Mouse (Mus musculus): ENCODE measurements around the gene Ccm2.
A peak's percentile ranks its signal among the peaks of the same experiment; 100 is the strongest.

Gene Ccm2

DNA sequence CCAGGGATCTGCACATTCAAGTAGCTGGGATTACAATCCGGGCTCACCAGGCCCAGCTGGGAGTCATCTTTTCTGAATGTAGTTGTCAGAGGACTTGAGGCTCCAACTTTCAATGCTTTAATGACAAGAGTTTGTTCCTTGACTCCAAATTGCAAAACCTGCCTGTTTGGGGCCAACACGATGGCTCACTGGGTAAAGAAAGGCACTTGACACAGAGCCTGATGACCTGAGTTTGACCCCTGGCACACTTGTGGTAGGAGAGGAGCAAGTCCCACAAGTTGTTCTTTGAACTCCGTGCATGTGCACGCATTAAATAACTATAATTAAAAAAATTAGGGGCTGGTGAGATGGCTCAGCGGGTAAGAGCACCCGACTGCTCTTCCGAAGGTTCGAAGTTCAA lies 16.7 kb upstream of the Ccm2 start:
- no peak for DNase-seq (ENCODE audit: low spot score)

DNA sequence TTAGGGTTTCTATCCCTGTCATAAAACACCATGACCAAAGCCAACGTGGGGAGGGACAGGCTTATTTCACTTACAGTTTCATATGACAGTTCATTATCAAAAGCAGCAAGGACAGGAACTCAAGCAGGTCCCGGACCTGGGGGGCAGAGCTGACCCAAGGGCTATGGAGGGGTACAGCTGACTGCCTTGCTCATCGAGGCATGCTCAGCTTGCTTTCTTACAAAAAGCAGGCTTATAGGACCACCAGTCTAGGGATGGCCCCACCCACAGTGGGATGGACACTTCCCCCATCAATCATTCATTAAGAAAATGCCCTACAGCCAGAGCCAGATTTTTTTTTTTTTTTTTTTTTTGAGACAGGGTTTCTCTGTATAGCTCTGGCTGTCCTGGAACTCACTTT lies 15.9 kb upstream of the Ccm2 start:
- no peak for DNase-seq (ENCODE audit: low spot score)

DNA sequence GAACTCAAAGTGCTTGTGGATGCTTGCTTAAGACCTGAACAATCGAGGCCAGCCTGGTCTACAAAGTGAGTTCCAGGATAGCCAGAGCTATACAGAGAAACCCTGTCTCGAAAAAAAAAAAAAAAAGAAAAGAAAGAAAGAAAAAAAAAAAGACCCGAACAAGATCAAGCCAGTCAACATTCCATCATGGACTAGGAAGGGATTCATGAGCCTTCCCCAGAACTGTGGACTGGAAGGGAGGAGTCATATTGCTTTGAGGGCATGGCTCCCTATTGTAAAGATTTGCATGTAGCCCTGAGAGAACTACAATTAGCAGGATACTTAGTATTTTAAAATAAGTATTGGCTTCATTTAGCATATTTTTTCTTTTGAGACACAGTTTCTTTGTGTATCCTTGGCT lies 2.0 kb upstream of the Ccm2 start:
- no peak for DNase-seq (ENCODE audit: low spot score)

DNA sequence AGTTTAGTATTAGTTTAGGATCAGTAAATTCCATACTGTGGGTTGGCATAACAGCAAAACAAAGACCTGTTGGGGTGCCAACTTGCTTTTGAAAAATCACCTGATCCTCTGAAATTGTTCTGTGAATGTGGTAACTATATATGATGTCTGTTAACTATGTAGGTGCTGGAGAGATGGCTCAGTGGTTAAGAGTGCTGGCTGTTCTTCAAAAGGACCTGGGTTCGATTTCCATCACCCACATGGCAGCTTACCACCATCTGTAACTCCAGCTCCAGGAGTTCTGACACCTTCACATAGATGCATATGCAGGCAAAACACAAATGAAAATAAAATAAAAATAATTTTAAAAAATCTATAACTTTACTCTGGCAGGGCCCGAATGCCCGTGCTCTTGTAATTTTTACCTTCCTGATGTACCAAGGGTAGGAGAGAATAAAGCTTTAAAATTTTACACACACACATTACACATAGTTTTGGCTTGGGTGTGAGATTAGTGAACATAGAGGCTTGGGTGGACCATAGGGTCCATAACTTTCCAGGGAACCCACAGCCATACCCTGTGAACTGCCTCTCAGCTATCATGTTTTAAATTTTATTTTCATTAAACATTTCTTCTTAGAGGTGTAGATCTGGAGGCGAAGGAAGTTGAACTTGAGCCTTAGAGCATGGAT lies 1.4 kb upstream of the Ccm2 start:
- DNase-seq (ENCODE audit: low spot score): no peak

DNA sequence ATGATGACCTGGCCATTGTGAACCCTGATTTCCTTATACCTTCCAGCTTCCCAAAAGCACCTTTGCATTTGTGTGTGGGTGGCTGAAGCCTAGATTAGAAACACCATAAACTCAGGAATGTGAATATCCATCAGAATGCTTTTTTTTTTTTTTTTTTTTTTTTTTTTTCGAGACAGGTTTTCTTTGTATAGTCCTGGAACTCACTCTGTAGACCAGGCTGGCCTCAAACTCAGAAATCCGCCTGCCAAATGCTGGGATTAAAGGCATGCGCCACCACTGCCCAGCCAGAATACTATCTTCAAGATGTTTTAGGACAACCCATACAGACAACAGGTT lies 862 bp upstream of the Ccm2 start:
- no peak for DNase-seq (ENCODE audit: low spot score)

DNA sequence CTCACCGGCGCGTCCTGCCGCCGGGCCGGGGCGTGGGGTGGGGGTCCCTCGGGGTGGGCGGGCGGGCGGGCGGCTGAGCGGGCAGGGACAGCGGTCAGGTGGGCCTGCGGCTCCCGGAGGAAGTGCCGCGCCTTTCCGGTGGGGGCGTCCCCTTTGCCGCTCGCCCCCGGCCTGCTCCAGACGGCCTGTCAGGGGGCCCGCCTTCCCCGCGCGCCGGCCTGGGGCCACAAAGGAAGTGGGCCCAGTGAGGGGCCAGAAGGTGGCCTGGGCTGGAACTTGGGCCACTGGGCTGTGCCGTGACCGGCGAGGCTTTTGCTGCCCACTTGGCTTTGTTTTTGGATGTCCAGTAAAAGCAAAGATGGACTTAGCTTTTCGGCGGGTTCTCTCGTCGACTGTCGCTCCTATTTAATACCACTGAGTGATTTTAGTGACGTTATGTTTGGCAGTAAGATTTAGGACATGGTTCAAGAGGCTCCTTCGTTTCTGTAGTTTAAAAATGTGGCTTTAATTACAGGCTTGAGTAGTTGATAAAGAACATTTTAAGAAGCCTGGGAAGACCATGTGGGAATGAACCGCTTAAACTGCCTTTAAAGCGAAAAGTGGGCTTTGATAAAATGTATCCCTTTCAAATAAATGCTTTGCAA lies 472 bp downstream of the Ccm2 start:
- peak; percentile 47 for DNase-seq (ENCODE audit: low spot score)

DNA sequence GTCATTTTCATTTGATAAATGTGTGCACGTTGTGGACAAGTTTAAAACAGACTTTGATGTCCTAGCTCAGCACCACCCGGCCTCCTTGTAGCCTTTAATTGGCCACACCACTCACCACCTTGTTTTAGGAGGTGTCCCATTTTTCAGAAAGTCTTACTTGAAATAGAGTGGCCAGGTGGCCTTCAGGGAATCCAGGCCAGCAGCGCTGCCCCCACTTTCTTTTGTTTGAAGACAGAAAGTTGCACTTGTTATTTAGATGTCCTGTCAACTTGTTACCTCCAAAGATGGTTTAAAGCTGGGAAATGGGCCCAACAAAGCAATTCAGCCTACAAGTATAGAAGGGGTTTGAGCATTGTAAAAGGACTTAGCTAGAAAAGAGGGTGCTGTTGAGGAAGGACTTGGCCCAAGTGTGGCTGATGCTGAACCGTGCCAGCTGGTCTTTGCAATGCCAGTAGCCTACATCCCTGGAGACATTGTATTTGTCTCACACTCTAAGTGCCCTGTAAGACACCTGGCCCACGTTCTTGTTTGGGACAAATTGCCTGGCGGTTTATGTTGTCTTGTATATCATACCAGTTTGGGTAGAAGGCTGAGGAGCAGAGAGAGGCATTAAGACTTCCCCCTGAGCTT lies 1.1 kb downstream of the Ccm2 start:
- DNase-seq (ENCODE audit: low spot score): no peak

DNA sequence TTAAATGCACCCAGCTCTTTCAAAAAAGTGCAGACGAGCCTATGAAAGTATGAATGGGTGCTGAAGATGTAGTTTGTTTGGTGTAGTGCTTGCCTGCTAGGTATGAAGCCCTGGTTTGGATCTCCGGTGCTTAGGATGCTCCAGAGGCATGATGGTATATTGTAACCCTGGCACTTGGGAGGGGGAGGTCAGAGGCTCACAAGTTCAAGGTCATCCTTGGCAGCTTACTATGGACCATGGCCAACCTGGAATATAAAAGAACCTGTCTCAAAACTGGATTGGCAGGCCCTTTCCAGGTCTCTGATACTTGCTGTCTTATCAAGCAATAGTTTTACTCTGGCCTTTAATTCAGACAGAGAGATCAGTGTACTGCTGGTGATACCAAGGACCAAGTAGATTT lies 3.1 kb downstream of the Ccm2 start:
- no peak for DNase-seq (ENCODE audit: low spot score)

DNA sequence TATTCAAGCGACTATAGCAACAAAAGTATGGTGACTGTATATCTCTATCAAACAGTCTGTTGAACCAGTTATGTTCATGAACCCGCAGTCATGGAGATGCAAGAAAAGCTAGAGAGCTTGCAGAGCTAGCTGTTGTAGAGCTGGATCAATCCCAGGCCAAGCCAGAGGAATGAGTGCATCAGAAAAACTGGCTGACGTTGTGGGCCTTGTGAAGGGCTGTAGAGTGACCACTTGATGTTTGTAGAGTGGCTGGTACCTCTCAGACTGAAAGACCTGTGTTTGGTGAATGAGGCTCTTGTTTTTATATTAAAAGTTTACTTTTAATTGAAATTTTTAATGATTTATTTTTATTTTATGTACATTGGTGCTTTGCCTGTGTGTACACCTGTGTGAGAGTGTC lies 3.5 kb downstream of the Ccm2 start:
- DNase-seq (ENCODE audit: low spot score): no peak

DNA sequence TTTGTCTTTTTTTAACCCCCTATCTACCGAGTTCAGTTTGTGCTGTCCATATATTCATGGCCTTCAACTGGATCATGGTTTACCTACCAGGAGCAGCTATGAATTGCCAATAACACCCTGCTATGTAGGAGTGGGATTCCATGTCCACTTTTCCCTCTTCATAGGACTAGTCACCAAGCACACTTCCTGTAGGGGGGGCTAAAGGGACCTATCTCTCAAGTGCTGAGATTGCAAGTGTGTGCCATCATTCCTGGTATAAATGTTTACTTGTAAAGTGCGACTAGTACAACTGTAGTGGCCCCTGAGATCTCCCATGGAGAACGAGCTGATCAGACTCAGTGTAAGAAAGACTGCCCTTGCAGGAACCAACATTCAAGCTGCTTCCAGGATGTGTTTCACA lies 11.5 kb downstream of the Ccm2 start:
- DNase-seq (ENCODE audit: low spot score): no peak

DNA sequence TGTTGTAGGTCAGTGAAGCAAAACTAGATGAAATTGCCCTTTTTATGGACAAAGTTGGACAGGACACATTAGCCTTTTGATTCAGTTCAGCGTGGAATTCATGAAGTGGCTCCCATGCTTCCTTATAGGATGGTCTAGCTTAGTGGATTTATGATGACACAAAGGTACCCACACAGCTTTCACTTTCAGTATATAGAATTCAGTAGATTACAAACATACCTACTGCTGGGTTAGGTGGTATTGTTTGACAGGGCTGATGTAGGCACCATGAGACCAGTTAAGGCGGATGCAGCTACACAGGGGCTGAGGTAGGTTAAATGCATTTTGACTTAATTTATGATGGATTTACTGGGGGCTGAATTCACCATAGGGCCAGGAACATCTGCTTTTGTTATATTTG lies 13.3 kb downstream of the Ccm2 start:
- DNase-seq (ENCODE audit: low spot score): no peak

DNA sequence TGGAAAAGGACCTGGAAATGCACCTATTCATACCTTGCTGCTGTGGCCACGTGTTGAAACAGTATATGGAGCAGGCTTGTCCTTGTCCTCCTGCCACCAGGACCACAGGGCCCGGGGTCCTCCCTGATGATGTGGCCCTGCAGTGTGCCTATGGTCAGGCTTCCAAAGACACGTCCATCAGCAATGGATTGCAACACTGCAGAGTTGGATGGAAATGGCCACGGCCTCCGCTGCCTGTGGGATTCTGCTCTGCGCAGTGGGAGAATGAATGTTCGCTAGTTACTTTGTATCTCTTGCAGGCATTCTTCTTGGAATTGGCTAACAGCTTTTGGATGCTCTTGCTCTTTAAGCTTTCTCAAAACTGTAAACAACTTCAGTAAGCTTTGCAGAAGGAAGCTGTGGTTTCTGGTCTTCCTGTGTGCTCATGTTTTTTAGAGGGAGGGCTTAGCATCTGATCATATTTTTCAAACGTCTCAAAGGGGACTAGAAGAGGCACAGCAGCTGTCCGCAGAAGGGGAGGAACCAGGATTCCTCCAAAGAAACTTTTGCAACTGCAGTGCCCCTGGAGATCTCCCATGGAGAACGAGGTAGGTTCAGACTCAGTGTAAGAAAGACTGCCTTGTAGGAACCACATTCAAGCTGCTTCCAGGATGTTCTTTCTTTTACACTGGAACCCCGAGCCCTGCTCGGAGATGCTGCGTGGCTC lies 14.1 kb downstream of the Ccm2 start:
- DNase-seq (ENCODE audit: low spot score): no peak

DNA sequence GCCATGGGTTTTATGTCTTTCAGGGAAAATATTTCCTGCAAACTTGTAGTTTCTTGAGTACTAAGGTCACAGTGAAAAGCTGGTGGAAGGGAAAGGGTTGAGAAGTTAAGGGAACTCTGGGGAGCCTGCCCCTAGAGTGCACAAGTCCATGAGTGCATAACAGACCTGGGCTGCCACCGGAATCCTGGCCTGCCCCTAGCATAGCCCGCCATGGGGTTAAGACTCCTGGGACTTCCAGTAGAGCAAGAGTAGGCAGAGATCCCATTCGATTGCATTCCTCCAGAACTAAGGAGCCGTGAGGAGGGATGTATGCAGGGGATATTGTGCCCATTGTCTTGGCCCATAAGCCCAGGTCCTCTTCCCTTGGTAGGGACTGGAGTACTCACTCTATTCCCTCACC lies 14.8 kb downstream of the Ccm2 start:
- DNase-seq (ENCODE audit: low spot score): no peak

DNA sequence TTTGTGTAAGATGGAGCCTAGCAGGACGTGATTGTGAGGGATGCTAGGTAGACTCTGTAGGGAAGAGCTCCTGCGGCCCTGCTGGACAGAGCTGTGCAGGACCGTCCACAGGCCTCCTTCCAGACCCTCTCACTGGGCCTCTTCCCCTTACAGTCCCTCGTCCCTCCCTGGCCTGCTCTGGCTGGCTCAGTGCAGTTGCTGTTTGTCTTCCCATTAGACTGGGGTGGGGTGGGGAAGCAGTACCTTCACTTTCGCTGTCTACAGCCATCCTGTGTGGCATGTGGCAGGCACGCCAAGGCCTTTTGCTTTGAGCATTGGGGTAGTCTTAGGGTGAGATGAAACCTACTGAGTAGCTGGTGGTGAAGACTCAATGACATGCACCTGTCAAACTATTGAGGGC lies 15.7 kb downstream of the Ccm2 start:
- DNase-seq (ENCODE audit: low spot score): no peak

DNA sequence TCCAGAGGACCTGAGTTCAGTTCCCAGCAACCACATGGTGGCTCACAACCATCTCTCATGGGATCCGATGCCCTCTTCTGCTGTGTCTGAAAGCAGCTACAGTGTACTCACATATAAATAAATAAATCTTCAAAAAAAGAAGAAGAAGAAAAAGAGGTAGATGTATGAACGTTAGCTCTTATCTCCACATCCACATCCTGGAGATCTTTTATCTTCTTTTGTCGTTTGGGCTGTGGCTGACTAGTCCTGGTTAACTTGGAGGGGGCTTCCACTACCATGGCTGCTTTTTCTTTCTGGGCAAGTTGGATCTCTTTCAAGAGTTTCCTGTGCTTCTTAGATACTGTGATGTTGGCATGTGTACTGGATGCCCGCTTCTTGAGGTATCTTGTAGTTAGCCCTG lies 16.5 kb downstream of the Ccm2 start:
- DNase-seq (ENCODE audit: low spot score): no peak

DNA sequence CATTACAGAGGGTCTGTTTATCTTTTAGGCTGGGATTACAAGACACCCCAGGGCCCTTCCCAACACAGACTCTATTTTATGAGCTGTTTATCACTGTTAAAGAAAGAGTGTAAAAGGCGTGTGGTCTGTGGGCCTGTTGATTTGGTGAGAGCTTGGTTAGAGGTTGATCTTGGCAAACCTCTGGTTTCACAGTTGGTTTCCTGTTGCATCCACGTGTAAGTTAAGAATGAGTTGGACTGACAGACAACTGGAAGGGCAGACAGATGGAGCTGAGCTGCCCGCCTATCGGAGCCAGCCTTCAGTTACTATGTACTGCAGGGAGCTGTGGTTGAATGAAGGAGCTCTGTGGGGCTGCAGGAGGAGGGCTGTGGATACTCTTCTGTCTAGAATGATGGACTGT lies 19.8 kb downstream of the Ccm2 start:
- no peak for DNase-seq (ENCODE audit: low spot score)

DNA sequence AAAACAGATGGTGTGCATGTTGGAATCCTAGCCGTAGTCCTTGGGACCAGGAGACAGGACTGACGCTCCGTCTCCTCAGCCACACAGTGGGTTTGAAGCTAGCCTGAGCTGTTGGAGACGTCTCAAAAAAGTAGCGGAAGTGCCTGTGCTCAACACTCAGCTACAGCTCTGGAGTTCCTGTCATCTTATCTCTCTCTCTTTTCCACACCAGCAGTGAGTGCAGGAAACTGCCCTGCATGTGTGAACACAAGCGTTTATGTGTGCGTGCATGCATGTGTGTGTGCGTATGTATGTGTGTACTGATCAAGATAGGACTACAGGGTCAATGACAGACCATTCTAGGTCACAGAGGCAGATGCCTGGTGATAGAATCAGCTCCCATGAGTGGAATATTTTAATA lies 21.3 kb downstream of the Ccm2 start:
- DNase-seq (ENCODE audit: low spot score): no peak

DNA sequence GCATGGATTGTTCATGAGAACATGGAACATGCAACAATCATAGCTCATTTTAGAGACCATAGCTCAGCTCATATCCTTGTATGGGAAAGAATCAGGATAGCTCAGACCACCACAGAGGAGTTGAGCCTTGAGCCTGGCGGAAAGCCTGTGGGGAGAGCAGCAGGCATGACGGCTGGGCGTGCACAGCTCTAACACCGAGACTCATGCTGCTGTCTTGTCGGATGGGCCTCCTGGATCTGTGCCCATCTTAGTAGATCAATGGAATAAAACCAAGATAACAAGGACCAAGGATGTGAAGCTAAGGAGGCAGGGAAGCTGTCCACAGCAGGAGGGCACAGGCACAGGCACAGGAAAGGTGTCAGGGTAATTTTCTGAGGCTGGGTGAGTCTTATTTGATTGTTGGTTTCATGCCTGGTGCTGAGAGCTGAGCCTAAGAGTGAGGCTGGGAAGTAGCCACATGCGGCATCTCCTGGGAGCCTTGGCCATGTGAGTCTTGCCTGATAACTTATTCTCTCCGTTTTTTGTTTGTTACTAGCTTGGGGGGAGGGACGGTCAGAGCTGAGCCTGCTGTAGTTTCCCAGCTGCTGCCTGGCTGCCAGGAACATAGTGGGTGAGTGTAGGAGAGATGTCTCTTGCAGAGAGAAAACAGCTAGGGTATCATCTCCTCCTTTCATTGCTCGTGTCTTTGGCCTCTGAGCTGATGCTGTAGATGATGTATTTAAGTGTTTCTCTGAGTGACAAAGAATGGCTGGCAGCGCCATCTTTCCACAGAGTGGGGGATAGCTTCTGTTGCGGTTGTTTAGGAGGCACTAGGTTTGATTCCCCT lies 22.1 kb downstream of the Ccm2 start:
- peak; percentile 40 for DNase-seq (ENCODE audit: low spot score)

DNA sequence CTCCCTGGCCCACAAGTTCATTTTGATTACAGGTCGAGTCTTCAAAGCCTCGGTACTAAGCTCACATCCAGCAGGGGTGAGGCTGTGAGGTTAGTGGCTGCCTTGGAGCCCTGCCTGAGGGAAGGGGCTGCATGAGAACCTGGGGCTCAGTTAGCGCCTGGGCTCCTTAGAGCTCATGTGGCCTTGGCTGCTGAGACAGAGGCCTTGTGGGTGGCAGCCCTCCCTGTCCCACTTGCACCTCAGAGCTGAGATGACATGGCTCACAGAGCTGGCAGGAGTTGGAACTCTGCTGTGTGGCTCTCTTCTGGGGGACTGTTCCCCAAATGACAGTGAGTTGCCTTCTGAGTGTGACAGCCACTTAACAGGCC lies 22.7 kb downstream of the Ccm2 start:
- no peak for DNase-seq (ENCODE audit: low spot score)

DNA sequence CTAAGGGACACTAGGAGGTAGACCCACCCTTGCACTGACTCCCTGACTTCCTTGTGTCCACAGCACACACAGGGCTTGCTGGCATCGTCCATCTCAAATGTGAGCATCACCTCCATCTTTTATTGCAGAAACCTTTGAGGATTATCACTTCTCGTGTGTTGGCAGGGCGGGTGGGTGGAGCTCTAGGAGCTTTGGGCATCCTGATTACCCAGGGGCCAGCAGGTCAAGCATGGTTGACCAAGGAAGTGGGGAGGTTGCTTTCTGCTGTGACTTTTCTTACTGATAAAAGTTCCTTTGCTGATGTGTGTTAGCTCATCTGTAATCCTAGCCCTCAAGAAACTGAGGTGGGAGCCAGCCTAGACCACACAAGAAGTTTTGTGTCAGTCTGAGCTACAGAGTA lies 29.5 kb downstream of the Ccm2 start:
- no peak for DNase-seq (ENCODE audit: low spot score)

DNA sequence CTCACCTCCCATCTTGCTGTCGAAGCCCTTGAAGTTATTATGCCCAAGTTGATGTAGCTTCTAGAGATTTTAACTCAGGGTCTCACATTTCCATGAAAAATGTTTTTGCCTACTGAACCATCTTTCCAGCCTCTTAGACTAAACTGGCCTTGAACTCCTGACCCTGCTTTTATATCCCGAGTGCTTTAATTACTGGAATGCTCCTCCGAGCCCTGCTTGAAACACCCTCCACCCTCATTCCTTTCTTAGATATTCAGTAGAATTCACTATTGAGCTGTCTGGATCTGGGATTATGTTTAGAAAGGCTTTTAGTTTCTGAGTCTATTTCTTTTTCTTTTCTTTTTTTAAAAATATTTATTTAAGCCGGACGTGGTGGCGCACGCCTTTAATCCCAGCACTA lies 32.7 kb downstream of the Ccm2 start:
- no peak for DNase-seq (ENCODE audit: low spot score)

DNA sequence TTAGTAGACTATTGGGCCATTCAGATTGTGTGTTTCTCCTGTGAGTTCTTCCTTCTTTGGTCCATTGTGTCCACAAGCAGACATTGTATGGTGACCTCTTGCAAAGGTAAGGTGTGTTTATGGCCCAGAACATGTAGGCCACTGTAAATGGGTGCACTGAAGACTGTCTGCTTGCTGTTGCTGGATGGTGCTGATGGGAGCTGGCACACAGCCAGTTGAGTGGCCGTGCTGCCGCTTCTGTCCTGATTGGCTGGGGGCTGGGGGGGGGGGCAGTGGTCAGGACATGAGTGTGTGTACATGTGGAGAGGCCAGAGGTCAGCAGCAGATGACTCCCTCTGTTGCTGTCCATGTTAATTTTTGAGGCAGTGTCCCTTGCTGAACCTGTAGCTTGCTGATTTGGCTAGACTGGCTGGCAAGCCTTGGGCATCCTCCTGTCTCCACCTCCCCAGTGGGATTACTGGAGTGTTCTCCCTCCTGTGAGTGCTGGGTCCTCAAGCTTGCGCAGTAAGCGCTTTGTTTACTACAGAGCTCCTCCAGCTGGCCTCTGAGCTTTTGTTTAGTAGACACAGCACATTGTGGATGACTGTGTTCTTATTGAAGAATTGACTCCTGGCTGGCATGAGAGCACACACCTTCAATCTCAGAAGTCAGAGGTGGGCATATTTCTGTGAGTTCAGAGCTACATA lies 33.5 kb downstream of the Ccm2 start:
- no peak for DNase-seq (ENCODE audit: low spot score)
